Mouse (Mus musculus): ENCODE results near the gene Vmn1r107.
"Not testable (repeated sequence)": the region's sequence is repeated elsewhere in the genome, so short reads cannot be mapped to it uniquely, and the experiment has no call there.

The Vmn1r107 gene

DNA sequence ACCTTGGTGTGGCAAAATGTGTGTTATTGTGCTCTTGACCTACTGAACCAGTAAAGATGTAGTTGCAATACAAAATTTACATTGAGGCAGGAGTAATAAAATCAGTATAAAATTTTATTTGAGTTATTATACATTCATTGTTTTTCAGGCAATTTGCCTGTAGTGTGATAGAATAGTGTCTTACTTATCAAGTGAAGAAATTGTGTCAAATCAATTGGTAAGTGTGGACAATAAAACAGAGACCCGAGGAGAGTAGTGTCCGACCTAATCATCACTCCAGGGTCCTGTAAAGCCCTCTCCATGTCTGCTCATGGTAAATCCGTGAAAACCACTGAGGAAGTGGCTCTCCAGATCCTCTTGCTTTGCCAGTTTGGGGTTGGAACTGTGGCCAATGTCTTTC, at the start of gene Vmn1r107:
Vmn1r107 (plus strand) TSS at position 301 of the 400 bp plus-strand sequence.
- not testable (repeated sequence) for DNase-seq

DNA sequence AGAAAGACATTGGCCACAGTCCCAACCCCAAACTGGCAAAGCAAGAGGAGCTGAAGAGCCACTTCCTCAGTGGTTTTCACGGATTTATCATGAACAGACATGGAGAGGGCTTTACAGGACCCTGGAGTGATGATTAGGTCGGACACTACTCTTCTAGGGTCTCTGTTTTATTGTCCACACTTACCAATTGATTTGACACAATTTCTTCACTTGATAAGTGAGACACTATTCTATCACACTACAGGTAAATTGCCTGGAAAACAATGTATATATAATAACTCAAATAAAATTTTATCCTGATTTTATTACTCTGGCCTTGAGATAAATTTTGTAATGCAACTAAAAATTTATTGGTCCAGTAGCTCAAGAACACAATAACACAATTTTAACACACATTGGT, 34.4 kb downstream of the Vmn1r107 start, which contains the start of gene Vmn1r111:
Vmn1r111 (minus strand) TSS at position 101 of the 400 bp plus-strand sequence.
- DNase-seq: not testable (repeated sequence)
